Mouse (Mus musculus): ENCODE measurements at regions not wholly inside any gene's neighbourhood (a gene's known extent, or its start where the extent isn't known, plus 50 kb on each side); places are given as distances from the start of the nearest gene placed in this dataset.

DNA sequence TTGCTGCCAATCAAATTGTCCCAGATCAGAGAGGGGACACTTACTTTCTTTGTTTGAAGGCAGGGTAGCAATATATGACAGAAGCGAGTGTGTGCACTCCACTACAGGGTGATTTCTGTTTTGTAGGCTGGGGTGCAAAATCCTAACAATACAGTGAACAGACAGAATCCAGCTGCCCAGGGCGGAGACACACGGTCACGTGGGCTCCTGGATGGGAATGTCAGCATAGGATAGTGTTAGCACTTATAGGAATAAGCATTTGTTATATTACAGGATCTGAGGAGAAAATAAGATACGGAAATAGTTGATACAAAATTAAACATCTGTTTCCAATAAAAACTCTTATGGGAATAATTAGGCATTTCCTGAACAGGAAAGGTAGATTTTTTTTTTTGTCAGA, 169.1 kb upstream of the Ubr2 start:
- DNase-seq (ENCODE audit: low spot score in 2 of 2), result no peak

GRCm38 (mm10) chr17:47178705-47179104, 168.3 kb upstream of the Ubr2 start:
- DNase-seq (ENCODE audit: low spot score in 2 of 2), result no peak

DNA sequence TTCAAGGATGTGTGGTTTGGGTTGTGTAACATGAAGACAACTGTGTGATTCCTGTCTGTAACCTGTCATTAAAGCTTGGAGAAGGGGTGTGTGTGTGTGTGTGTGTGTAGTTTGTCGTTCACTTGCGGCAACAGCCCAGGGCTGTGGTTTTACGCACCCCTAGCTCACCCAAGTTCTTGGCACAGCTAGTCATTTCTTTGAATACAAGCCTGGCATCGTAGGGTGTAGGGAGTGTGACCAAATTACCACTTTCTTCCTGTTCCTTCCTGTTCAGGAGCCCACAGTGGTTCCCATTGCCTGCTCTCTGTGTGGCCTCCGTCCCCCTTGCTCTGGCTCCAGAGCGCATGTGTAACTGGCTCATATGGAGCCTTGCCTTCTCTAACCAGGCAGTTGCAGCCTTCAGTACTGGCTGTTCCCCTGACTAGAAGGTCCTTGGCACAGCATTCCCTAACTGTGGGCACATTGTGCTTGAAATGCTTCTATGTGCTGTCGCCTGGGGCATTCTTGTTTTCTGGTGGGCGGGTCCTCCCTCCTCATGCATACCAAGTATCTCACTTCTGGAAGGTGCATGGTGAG, 167.4 kb upstream of the Ubr2 start:
- DNase-seq (ENCODE audit: low spot score in 2 of 2), result no peak

- DNase-seq (ENCODE audit: low spot score in 2 of 2), result no peak
Observed at GRCm38 (mm10) chr17:47176328-47176727, 166.0 kb upstream of the Ubr2 start.

DNA sequence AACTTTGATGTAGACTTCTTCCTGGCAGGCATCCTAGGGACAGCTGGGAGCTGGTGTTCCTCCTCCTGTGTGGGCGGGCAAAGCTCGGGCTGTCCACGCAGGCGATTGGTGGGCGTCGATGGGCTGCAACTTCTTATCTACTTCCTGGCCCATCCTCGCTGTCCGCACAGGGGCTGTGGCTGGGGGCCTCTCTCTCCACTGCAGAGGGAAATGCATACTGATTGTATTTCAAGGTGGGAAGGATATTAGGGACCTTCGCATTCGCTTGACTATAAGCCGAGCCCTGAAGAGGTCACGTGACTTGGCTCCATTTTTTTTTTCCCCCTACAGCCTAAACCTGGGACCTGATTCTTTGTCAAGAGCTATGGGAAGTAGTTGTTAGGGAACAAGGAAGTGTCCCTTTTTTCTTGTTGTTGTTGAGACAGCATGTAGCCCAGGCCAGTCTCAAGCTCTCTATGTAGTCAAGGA, 164.4 kb upstream of the Ubr2 start:
- DNase-seq (ENCODE audit: low spot score in 2 of 2), result peak; percentile 90

DNA sequence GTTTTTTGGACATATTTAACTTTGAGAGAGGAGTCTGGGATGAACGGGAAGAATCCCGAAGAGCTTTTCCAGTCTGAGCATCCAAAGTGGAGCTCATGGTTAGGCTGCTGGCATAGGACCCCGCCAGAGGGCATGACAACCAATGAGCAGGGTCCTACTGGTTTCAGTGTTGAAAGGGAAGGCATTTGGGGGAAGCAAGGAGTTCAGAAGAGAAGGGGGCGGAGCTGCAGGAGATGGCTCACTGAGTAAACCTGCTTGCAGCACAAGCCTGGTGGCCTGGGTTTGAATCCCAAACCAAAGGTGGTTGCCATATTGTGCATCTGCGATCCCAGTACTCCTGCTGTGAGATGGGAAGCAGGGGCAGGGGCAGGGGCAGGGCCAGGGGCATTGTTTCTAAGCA, 161.4 kb upstream of the Ubr2 start:
- DNase-seq (ENCODE audit: low spot score in 2 of 2), result no peak

DNA sequence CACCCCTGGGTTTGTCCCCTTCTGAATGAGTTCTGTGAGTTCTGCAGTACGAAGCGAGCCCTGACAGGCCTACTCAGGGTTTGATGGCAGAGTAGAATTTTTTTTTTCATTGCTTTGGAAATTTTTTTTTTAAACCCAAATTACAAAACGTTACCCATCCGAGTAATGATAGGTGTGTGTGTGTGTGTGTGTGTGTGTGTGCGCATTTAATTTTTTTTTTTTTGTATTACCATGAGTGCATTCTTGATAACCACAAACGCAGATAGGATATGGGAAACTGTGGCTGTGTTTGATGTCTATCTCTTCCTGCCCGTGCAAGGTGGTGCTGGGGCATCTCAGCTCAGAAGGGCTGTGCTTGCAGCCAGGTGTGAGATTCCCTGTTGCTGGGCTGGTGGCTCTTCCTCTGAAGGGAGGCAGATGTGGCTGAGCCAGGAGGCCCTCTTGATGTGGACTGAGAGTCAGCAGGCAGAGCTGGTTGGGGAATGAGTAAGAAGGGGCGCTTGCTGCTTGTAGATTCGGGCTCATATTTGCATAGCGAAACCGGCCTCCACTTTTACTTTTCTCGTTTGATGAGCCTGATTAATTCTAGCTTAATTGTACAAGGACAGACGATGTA, 160.7 kb upstream of the Ubr2 start:
- no peak for DNase-seq (ENCODE audit: low spot score in 2 of 2)

- peak; percentile 56 to 57 for DNase-seq (ENCODE audit: low spot score in 2 of 2)
Observed at GRCm38 (mm10) chr17:47168105-47168504, 157.7 kb upstream of the Ubr2 start.

GRCm38 (mm10) chr17:47163677-47164340, 153.5 kb upstream of the Ubr2 start:
- no peak for DNase-seq (ENCODE audit: low spot score in 2 of 2)

DNA sequence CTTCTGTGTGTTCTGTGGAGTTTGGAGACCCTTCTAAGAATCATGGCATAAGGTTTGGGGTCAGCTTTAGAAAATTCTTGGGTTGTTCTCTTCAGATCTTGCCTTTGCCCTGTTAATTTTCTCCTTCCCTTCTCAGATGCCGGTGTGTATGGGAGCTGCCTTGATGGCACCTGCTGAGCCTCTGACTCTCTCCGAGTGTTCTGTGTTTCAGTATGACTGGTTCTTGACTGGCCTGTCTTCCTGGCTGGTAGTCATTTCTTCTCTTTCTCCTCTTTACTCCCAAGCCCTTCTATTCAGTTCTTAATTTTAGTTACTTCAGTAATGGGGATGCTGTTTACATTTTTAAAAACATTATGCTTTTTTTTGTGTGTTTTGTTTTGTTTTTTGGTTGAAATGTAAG, 152.1 kb upstream of the Ubr2 start:
- DNase-seq (ENCODE audit: low spot score in 2 of 2), result no peak

- peak in 1 of 2 experiments; percentile 43 for DNase-seq (ENCODE audit: low spot score in 2 of 2)
Observed at GRCm38 (mm10) chr17:47156237-47156636, 145.9 kb upstream of the Ubr2 start.

GRCm38 (mm10) chr17:47151557-47152278, 141.4 kb upstream of the Ubr2 start:
- DNase-seq (ENCODE audit: low spot score in 2 of 2), result no peak

DNA sequence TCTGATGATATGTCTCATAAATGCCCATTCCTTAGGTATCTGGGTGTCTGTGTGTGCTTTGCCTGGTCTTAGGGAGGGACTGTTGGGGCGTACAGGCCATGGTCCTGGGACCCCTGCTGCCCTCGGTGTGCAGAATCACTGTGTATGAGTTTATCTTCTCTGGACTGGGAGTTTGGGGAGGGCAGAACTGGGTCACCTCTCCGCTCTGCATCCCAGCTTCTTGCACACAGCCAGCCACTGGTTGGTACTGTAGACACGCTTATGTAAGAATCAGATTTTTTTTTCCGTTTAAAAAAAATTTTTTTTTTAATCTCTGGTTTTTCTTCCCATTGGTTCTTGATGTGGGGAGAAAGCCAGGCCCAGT, 140.8 kb upstream of the Ubr2 start:
- DNase-seq (ENCODE audit: low spot score in 2 of 2), result no peak

DNA sequence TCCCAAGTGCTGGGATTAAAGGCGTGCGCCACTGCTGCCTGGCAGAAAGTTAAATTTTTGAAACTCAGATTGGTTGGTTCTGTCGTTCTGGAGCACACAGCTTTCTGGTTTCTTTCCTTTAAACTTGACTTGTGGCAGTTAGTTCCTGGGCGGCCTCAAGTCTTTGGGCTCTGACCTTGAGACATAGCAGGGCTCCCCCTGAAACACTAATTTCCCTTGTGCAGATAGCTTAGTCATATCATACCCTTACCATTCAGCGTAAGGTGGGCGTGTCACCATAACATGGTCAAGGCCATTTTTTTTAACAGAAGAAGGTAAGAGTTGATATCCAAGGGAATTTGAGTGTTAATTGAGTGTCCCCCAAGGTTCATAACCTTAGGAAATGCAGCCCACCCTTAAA, 140.3 kb upstream of the Ubr2 start:
- DNase-seq (ENCODE audit: low spot score in 2 of 2), result no peak

GRCm38 (mm10) chr17:47149662-47150061, 139.3 kb upstream of the Ubr2 start:
- DNase-seq (ENCODE audit: low spot score in 2 of 2), result no peak

DNA sequence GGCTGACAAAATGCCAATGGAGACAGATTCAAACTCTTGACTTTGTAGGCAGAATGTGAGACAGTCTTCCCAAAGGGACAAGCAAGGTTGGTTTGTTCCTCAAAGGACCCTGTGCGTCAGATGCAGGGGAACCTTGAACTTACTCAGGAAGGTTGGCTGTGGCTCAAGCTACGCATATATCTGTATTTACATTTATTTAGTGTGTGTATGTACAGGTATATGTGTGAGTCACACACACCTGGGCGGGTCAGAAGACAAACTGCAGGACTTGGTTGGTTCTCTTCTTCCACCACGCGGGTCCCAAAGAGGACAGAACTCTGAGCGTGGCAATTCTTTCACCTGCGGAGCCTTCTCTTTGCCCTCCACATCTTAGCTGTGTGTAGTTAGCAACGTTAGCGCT, 138.8 kb upstream of the Ubr2 start:
- no peak for DNase-seq (ENCODE audit: low spot score in 2 of 2)

GRCm38 (mm10) chr17:47146640-47147039, 136.3 kb upstream of the Ubr2 start:
- no peak for DNase-seq (ENCODE audit: low spot score in 2 of 2)

GRCm38 (mm10) chr17:47145590-47145989, 135.2 kb upstream of the Ubr2 start:
- DNase-seq (ENCODE audit: low spot score in 2 of 2), result no peak

DNA sequence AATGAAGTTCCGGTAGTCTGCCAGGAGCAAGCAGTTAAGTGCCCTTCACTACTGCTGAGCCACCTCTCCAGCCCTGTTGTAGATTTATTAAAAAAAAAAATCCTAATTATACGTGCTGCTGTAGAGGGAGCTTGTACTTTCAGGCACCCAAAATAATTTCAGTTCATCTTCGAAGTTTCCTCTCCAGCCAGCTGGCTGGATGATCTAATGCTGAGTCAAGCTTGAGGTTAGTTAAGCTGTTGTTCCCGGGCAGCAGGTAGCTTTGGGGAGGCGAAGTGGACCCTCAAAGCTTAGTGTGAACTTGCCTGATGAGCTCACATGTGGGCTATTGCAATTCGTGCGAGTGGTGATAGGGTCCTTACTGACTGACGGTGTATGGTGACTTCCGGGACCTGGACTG, 134.6 kb upstream of the Ubr2 start:
- no peak for DNase-seq (ENCODE audit: low spot score in 2 of 2)

DNA sequence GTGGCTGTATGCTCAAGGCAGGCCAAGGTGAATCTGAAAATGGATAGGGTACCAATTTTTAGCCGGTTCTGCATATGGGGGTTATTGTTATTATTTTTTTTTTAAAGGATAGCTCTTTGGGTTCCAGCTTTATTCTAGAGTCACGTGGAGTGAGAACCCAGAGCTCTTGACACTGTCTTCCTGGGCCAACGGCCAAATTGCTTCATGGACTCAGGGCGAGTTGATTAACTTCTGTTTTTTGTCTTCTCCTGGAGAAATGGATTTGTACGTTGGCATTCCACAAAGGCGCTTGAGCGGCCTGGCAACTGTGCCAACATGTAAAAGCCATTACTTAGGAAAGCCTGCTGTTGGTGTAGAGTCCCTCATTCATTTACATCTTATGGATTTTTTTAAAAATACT, 134.1 kb upstream of the Ubr2 start:
- no peak for DNase-seq (ENCODE audit: low spot score in 2 of 2)

GRCm38 (mm10) chr17:47143898-47144297, 133.5 kb upstream of the Ubr2 start:
- no peak for DNase-seq (ENCODE audit: low spot score in 2 of 2)

- no peak for DNase-seq (ENCODE audit: low spot score in 2 of 2)
Observed at GRCm38 (mm10) chr17:47142885-47143284, 132.5 kb upstream of the Ubr2 start.

DNA sequence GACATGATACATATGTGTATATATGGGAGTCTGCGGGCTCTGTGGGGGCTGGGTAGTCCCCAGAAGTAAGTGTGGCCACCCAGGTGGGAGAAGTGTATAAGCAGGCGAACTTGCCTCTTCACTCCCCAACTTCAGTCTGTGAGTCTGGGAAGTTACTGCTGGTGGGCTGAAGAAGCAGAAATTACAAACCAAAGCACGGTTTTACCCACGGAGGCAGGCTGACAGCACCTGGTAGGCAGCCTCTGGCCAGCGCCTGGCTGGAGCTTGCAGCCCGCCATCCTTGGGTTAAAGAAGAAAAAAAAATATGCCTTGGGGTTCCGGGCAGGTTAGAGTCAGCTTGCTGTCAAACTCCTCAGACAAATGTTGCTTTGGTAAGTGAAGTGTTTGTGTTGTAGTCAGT, 131.9 kb upstream of the Ubr2 start:
- DNase-seq (ENCODE audit: low spot score in 2 of 2), result no peak

Data from heart, adult 9 months (tissue).